ENCODE assay signal across 8 mouse cellular contexts in the genomic region with DNA sequence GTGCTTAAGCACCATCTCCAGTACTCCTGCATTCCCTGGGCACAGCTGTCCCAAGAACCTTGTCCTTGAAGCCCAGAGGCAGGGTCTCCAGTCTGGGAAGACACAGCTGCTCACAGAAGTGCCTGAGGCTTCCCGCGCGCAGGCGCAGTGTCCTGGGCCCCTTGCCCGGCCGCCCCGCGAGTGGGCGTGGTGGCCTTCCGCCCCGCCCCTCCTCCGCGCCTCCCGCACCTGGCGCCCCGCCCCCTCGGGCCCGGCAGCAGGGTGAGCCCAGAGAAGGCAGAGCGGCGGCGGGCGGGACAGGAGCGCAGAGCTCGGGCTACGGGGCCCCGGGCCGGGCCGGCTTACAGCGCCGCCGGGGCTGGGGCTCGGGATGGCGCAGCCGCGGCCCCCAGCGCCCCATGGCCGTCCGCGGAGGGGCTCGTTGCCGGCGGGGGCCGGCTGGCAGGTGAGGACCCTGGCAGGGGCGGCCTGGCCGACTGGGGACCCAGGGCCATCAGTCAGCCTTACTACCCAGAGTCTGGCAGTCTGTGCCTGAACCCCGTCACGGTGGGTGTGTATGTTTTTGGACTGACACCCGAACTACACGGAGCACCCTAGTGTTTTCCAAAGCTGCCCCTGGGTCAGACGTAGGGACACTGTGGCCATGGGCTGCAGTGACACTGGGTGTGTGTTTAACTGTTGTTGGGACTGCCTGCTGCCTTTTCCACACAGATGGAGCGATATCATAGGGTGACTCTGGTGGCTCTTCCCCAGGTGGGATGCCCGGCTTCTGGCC. TPM values are rescaled to one million over a fixed set of nuclear protein-coding genes. Genes with fewer than 3 reads are reported as not detected.
DNase-seq lines count a peak whose midpoint lies in the region; ATAC-seq and TF ChIP-seq lines count a peak whose summit lies in the region.

No protein-coding gene starts in this region.

- no peaks in the 10 kb centered on the region for H3K27me3 ChIP-seq in intestine, embryonic 14.5 days (replicated peaks; ENCODE audit: control insufficient read depth, insufficient read depth, low read length)
- no peaks in the 10 kb centered on the region for H3K27me3 ChIP-seq in liver, adult 2 months (ENCODE audit: control insufficient read depth, insufficient read depth, low read length)
- H3K27me3 ChIP-seq in stomach, embryonic 16.5 days (ENCODE audit: control insufficient read depth, insufficient read depth, low read length): no peaks in the 10 kb centered on the region; the same call in 1 of the 2 replicates

- no peak for ATAC-seq in frontal cortex, adult (ENCODE audit: low TSS enrichment)
- peak; percentile 82 for ATAC-seq in common myeloid progenitor, adult 5-6 weeks (replicated peaks; ENCODE audit: low read depth, poor library complexity, severe bottlenecking)
- ATAC-seq in granulocyte monocyte progenitor cell, adult 5-6 weeks (replicated peaks; ENCODE audit: poor library complexity, severe bottlenecking): peak; percentile 78
- peak; percentile 87 for ATAC-seq in intestine, embryonic 14.5 days (replicated peaks; ENCODE audit: low FRiP score, low TSS enrichment, low read depth)
- peak; percentile 85 for ATAC-seq in stomach, embryonic 16.5 days (ENCODE audit: insufficient read depth, low FRiP score)

- no peak for TF ChIP-seq POLR2A in liver, adult 2 months (IDR thresholded peaks at IDR 0.05; ENCODE audit: extremely low read depth, insufficient read depth, low read length)

- H3K4me2 ChIP-seq in intestine, embryonic 14.5 days (ENCODE audit: low read length): peak overlapping the region; percentile 84
- peak overlapping the region; percentile 88 for H3K4me2 ChIP-seq in stomach, embryonic 16.5 days (ENCODE audit: low read depth, low read length)

- TF ChIP-seq CTCF in liver, adult 2 months (IDR thresholded peaks at IDR 0.05; ENCODE audit: low read depth, low read length): no peak

- no peaks in the 10 kb centered on the region for H3K79me2 ChIP-seq in liver, adult 2 months (ENCODE audit: control insufficient read depth, insufficient read depth, low read length)

- DNase-seq in frontal cortex, postnatal 14 days (ENCODE audit: low spot score in 2 of 2): peak; percentile 48 to 53
- DNase-seq in intestine, embryonic 14.5 days (ENCODE audit: low spot score): peak; percentile 95
- peak; percentile 48 for DNase-seq in liver, adult 2 months (ENCODE audit: extremely low read depth, low read depth, low spot score)
- peak; percentile 67 for DNase-seq in naive thymus-derived CD4-positive, alpha-beta T cell, adult 2 months (ENCODE audit: low read depth)

- peak overlapping the region; percentile 48; the same call in 1 of the 2 replicates for H3K27ac ChIP-seq in intestine, embryonic 14.5 days (ENCODE audit: low read depth)
- 0 out of 2 replicates have a peak overlapping the region, but pooled peaks have one; percentile 20 for H3K27ac ChIP-seq in liver, adult 2 months (replicated peaks; ENCODE audit: insufficient read depth, low read depth, low read length)
- peak overlapping the region; percentile 90 for H3K27ac ChIP-seq in stomach, embryonic 16.5 days (ENCODE audit: low read length)

- H3K9ac ChIP-seq in intestine, embryonic 14.5 days (ENCODE audit: low read length): peak overlapping the region; percentile 66
- H3K9ac ChIP-seq in liver, adult 2 months (ENCODE audit: low read depth, low read length): peak overlapping the region; percentile 65
- H3K9ac ChIP-seq in stomach, embryonic 16.5 days (ENCODE audit: low read length): peak overlapping the region; percentile 86

- peaks cover 12% of the 10 kb centered on the region for H3K4me1 ChIP-seq in intestine, embryonic 14.5 days (replicated peaks; ENCODE audit: control insufficient read depth, insufficient read depth, low read length)
- peaks cover 6% of the 10 kb centered on the region for H3K4me1 ChIP-seq in liver, adult 2 months (ENCODE audit: control insufficient read depth, insufficient read depth, low read length)
- H3K4me1 ChIP-seq in stomach, embryonic 16.5 days (ENCODE audit: control insufficient read depth, insufficient read depth, low read length): peaks cover 27% of the 10 kb centered on the region

- H3K4me3 ChIP-seq in intestine, embryonic 14.5 days (ENCODE audit: low read depth, low read length): peak overlapping the region; percentile 55
- H3K4me3 ChIP-seq in liver, adult 2 months (ENCODE audit: insufficient read depth, low read depth, low read length): peak overlapping the region; percentile 39; the same call in 1 of the 2 replicates
- H3K4me3 ChIP-seq in stomach, embryonic 16.5 days (replicated peaks; ENCODE audit: low read length): peak overlapping the region; percentile 69

- 4% methylated on average over 43 of the region's 52 CpGs for WGBS in intestine, embryonic 14.5 days
- WGBS in liver, adult 2 months: 3% methylated on average over 51 of the region's 52 CpGs
- WGBS in stomach, embryonic 16.5 days: 3% methylated on average over 51 of the region's 52 CpGs

- no peaks in the 10 kb centered on the region for H3K9me3 ChIP-seq in intestine, embryonic 14.5 days (ENCODE audit: control insufficient read depth, low read length)
- no peaks in the 10 kb centered on the region for H3K9me3 ChIP-seq in stomach, embryonic 16.5 days (replicated peaks; ENCODE audit: control insufficient read depth, low read length)

- H3K36me3 ChIP-seq in intestine, embryonic 14.5 days (ENCODE audit: control insufficient read depth, insufficient read depth, low read length): no peaks in the 10 kb centered on the region
- H3K36me3 ChIP-seq in liver, adult 2 months (ENCODE audit: control insufficient read depth, insufficient read depth, low read length): no peaks in the 10 kb centered on the region
- no peaks in the 10 kb centered on the region for H3K36me3 ChIP-seq in stomach, embryonic 16.5 days (ENCODE audit: control insufficient read depth, insufficient read depth, low read length)

RNA-seq across cellular contexts. Expression of a gene that starts 42.9 kb away (rescaled TPM):
- total RNA-seq in common myeloid progenitor, adult 5-6 weeks (2017): 0.09 and 1.4 TPM in 2 replicates
- 0.80 and 4.3 TPM in 2 replicates for total RNA-seq in granulocyte monocyte progenitor cell, adult 5-6 weeks (2014; fragmentation: Nextera tagmentation)
- 0.65 and 4.6 TPM in 2 replicates for total RNA-seq in granulocyte monocyte progenitor cell, adult 5-6 weeks (2017)
- polyA plus RNA-seq in intestine, embryonic 14.5 days (2014; fragmentation: Nextera tagmentation; extraction: Ambion mirVana): 11.2 and 15.6 TPM in 2 replicates
- 2.9 and 5.2 TPM in 2 replicates for total RNA-seq in liver, adult 2 months (2014; rRNA removed)
- polyA plus RNA-seq in liver, adult 2 months (2012; rRNA removed): 5.8 and 11.5 TPM in 2 replicates
- polyA plus RNA-seq in stomach, embryonic 16.5 days (2015; fragmentation: Nextera tagmentation; extraction: Ambion mirVana): 58.1 and 64.6 TPM in 2 replicates

Comparison
In these comparisons a context has a peak if more than half of its experiments do, and no peak if none do; other contexts are left out.
1. H3K27ac ChIP-seq: peak in every context shown above with its lines; median percentile 90 in stomach, embryonic 16.5 days; 48 in intestine, embryonic 14.5 days; 20 in liver, adult 2 months.